Mouse (Mus musculus): ENCODE results near the gene Creb3l1. TPM values are rescaled to one million over a fixed set of nuclear protein-coding genes. Genes with fewer than 3 reads are reported as not detected.

Creb3l1 gene
- total RNA-seq, 2 experiments from 2014 or later = 15.6 to 16.0 TPM

Small RNAs within 50 kb of the gene (microRNA-seq; reads per million reads assigned to microRNA genes)
- gene Mir6999 = 0 to 0.24 reads per million in 2 experiments

Other genes starting within 250 kb of the Creb3l1 start
- gene Chrm4, start 97.3 kb downstream of the Creb3l1 start, total RNA-seq (2021) = under 1 TPM in 1 of 2 experiments, not detected in 1; 0.17 TPM
- 10 to 100 TPM; 51.5 to 56.1 TPM for gene Mdk, start 92.2 kb downstream of the Creb3l1 start, total RNA-seq (2021)
- not detected for gene Gm9821, start 78.8 kb downstream of the Creb3l1 start, total RNA-seq (2021)
- 10 to 100 TPM; 64.3 to 85.9 TPM for gene Dgkz, start 48.6 kb downstream of the Creb3l1 start, total RNA-seq (2021)
- 10 to 100 TPM; 31.3 to 42.1 TPM for gene Phf21a, start 68.6 kb upstream of the Creb3l1 start, total RNA-seq (2021)